Mouse (Mus musculus): ENCODE measurements at regions not wholly inside any gene's neighbourhood (a gene's known extent, or its start where the extent isn't known, plus 50 kb on each side); places are given as distances from the start of the nearest gene placed in this dataset.

GRCm38 (mm10) chr19:21160946-21161345 is 111.1 kb upstream of the Zfand5 start:
- TF ChIP-seq CTCF (IDR thresholded peaks at IDR 0.05; ENCODE audit: borderline replicate concordance, insufficient read depth, low read depth, low read length) (no peak), POLR2A (IDR thresholded peaks at IDR 0.05; ENCODE audit: borderline replicate concordance, insufficient read depth, low read length) (no peak)

All from cerebellum, adult 2 months (tissue).